Mouse (Mus musculus) midbrain, embryonic 15.5 days (tissue): ENCODE data around the gene Tmx1. TPM values are rescaled to one million over a fixed set of nuclear protein-coding genes. Genes with fewer than 3 reads are reported as not detected.
A peak's percentile ranks its signal among the peaks of the same experiment; 100 is the strongest.

Source experiments
- ATAC-seq: fragments of 200-750 bp; cut with Nextera tagmentation; replicated peaks from 2 replicates; pipeline ENCODE4 v1.8.0; 2017; ENCODE audit warnings: moderate TSS enrichment
- H3K27ac ChIP-seq: fragments of 300-500 bp; sonication (generic); 2 replicates; pipeline ENCODE4 v1.5.1; 2015; ENCODE audit warnings: mild to moderate bottlenecking, inconsistent platforms
- H3K27me3 ChIP-seq: fragments of 300-500 bp; sonication (generic); replicated peaks from 2 replicates; pipeline ENCODE4 v1.6.1; 2015; ENCODE audit warnings: inconsistent platforms
- H3K36me3 ChIP-seq: fragments of 300-500 bp; sonication (generic); replicated peaks from 2 replicates; pipeline ENCODE4 v1.6.1; 2015; ENCODE audit warnings: inconsistent platforms
- H3K4me1 ChIP-seq: fragments of 300-500 bp; sonication (generic); 2 replicates; pipeline ENCODE4 v1.6.1; 2015; ENCODE audit warnings: inconsistent platforms
- H3K4me2 ChIP-seq: fragments of 300-500 bp; sonication (generic); 2 replicates; pipeline ENCODE4 v1.6.1; 2015; ENCODE audit warnings: inconsistent platforms, mild to moderate bottlenecking, moderate library complexity
- H3K4me3 ChIP-seq: fragments of 300-500 bp; sonication (generic); 2 replicates; pipeline ENCODE4 v1.5.1; 2015; ENCODE audit warnings: mild to moderate bottlenecking, inconsistent platforms
- H3K9ac ChIP-seq: fragments of 300-500 bp; sonication (generic); 2 replicates; pipeline ENCODE4 v1.6.1; 2015; ENCODE audit warnings: mild to moderate bottlenecking, inconsistent platforms
- H3K9me3 ChIP-seq: fragments of 300-500 bp; sonication (generic); 2 replicates; pipeline ENCODE4 v1.6.1; 2016; ENCODE audit warnings: inconsistent platforms
- WGBS: fragments of 180-500 bp; shearing (Covaris S2); methylation state at CpG from one replicate; pipeline ENCODE4 v1.1.7; 2015; ENCODE audit warnings: mixed read lengths; 5-methylcytosine and 5-hydroxymethylcytosine counted together
- polyA plus RNA-seq: library from polyadenylated mRNA; unstranded; fragments of >200 nt; fragmentation: Nextera tagmentation; extraction: Ambion mirVana; gene quantifications from 2 replicates; pipeline ENCODE4 v1.2.1, GENCODE M21; 2015

Tmx1 gene
- 128 and 135 TPM in 2 replicates for polyA plus RNA-seq

- H3K4me3 ChIP-seq: peak within 1 kb of the TSS; percentile 88
Observed at GRCm38 (mm10) chr12:70452726-70453645, at the start of gene Tmx1. Tmx1 (plus strand) TSS chr12:70453095.

GRCm38 (mm10) chr12:70404327-70404726 is 48.6 kb upstream of the Tmx1 start:
- 71% methylated on average over 6 of the region's 6 CpGs for WGBS
- no peaks in the 10 kb centered on the region for H3K27me3 ChIP-seq
- no peaks in the 10 kb centered on the region for H3K36me3 ChIP-seq
- no peaks in the 10 kb centered on the region for H3K4me1 ChIP-seq
- H3K9ac ChIP-seq: no peak overlapping the region
- H3K27ac ChIP-seq: no peak overlapping the region
- H3K4me2 ChIP-seq: no peak overlapping the region
- no peak for ATAC-seq
- no peaks in the 10 kb centered on the region for H3K9me3 ChIP-seq
- H3K4me3 ChIP-seq: no peak overlapping the region

More at GRCm38 (mm10) chr12:70452726-70453645, at the start of gene Tmx1:
- peaks cover 27% of the 10 kb centered on the region for H3K4me1 ChIP-seq
- peak within 1 kb of the TSS; percentile 90 for H3K27ac ChIP-seq
- no peaks in the 10 kb centered on the region for H3K27me3 ChIP-seq
- H3K36me3 ChIP-seq: peaks cover 2% of the 10 kb centered on the region; the same call in 1 of the 2 replicates
- H3K9me3 ChIP-seq: no peaks in the 10 kb centered on the region
- ATAC-seq: peak; percentile 97
- peak within 1 kb of the TSS; percentile 88 for H3K9ac ChIP-seq
- H3K4me2 ChIP-seq: peak within 1 kb of the TSS; percentile 74
- under 1% methylated on average over 58 of the region's 58 CpGs for WGBS

- no peaks in the 10 kb centered on the region for H3K4me1 ChIP-seq
- no peak for ATAC-seq
- no peaks in the 10 kb centered on the region for H3K9me3 ChIP-seq
- no peak overlapping the region for H3K27ac ChIP-seq
- no peaks in the 10 kb centered on the region for H3K36me3 ChIP-seq
- H3K27me3 ChIP-seq: no peaks in the 10 kb centered on the region
- WGBS: 79% methylated on average over 1 of the region's 1 CpGs
- no peak overlapping the region for H3K9ac ChIP-seq
- no peak overlapping the region for H3K4me3 ChIP-seq
- H3K4me2 ChIP-seq: no peak overlapping the region
Observed at GRCm38 (mm10) chr12:70408396-70408795, 44.5 kb upstream of the Tmx1 start.

DNA sequence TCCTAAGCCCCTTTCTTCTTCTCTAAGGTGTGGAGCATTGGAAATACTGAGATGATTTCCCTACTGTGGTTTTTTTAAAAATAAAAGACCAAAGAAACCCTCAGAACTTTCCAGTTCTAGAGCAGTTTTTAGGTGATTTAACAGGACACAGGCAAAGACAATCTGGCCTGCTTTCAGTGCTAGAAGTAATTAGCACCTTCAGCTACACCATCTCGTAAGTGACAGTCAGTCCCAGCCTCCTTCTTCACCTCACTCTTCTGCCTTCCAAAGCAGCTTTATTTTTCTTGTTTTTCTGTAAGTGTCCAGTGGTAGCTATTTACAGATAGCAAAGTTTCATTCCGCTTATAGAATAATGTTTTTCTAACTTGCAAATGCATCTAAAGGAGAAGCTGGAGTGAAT is 43.3 kb upstream of the Tmx1 start:
- Histone ChIP-seq H3K4me1 (no peaks in the 10 kb centered on the region), H3K27ac (no peak overlapping the region), H3K36me3 (no peaks in the 10 kb centered on the region), H3K4me2 (no peak overlapping the region), H3K27me3 (no peaks in the 10 kb centered on the region), H3K9ac (no peak overlapping the region), H3K4me3 (no peak overlapping the region), H3K9me3 (no peaks in the 10 kb centered on the region)
- no peak for ATAC-seq
- WGBS: 86% methylated on average over 2 of the region's 2 CpGs

DNA sequence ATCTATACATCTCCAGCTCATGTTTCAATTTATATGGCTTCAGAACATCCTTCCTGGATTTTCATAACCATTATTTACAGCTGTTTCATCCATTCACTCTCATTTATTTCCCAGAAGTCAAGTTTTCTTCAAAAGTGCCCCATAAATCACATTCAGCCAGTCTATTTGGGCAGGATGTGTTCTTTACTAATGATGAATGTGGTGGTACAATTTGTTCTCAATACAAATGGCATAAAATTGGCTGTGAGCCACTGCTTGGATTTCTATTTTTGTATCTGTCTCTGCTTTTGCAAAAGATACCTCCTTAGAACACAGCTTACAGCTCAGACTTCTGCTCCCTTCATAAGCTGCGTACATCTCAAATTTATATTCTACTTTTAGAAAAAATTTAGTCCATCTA is 32.7 kb upstream of the Tmx1 start:
- no peak for ATAC-seq

DNA sequence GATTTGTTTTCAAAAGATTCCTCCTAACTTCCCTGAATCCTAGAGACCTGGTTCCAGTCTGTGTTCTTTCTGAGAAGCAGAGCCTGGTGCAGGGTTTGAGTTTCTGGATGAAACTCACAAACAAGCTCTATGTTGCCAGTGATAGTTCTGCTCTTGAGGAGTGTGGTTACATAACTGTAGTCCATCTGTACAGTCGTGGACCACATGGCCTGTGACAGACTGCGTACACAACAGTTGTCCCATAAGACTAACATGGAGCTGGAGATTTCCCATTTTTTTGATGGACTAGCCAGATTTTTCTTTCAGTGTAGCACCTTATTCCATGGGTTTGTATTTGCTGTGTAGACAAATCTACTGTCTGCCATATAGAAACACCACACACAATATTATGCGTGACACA is 31.9 kb upstream of the Tmx1 start:
- no peaks in the 10 kb centered on the region for H3K36me3 ChIP-seq
- no peaks in the 10 kb centered on the region for H3K27me3 ChIP-seq
- no peak overlapping the region for H3K4me3 ChIP-seq
- H3K4me2 ChIP-seq: no peak overlapping the region
- ATAC-seq: no peak
- 0 out of 2 replicates have a peak, but pooled peaks cover 5% of the 10 kb centered on the region for H3K4me1 ChIP-seq
- H3K9me3 ChIP-seq: no peaks in the 10 kb centered on the region
- no peak overlapping the region for H3K9ac ChIP-seq
- WGBS: 94% methylated on average over 3 of the region's 3 CpGs
- H3K27ac ChIP-seq: no peak overlapping the region

More for the DNA sequence above, 32.7 kb upstream of the Tmx1 start:
- H3K36me3 ChIP-seq: no peaks in the 10 kb centered on the region
- H3K27me3 ChIP-seq: no peaks in the 10 kb centered on the region
- no peak overlapping the region for H3K4me2 ChIP-seq
- no peak overlapping the region for H3K4me3 ChIP-seq
- 90% methylated on average over 1 of the region's 1 CpGs for WGBS
- H3K27ac ChIP-seq: no peak overlapping the region
- no peak overlapping the region for H3K9ac ChIP-seq
- H3K4me1 ChIP-seq: 0 out of 2 replicates have a peak, but pooled peaks cover 5% of the 10 kb centered on the region
- no peaks in the 10 kb centered on the region for H3K9me3 ChIP-seq

DNA sequence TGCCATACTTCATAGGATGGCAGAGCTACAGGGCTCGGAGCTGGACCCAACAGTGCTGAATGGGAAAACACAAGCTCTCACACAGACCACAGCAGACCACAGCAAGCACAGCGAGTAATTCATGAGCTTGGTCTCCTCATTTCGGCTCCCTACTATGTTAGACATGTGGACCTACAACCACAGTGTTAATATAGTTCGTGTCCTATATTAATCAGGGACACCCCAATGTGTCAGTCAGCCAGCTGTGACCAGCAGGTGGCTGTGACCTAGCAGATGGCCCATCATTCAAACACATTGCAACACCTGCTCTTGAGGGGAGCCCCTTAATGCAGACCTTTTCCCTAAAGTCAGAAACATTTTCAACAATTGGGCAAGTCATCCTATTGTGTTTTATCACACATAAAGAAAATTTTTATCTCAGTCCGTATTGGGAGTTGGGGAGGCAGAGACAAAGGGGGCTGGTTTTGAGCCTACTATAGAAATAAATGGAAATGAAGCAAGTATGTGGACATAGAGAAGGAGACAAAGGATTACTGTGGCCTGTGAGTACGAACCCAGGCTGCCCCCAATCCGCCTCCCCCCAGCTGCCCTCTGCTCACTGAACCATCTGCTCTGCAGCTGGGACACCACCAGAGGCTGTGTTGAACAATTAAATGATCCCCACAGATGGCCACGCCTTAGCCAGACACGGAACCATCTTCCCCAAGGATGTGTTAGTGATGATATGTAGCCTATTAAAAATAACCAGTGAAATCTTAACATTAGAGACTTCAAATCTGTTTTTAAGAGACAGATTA is 30.4 kb upstream of the Tmx1 start:
- H3K4me2 ChIP-seq: no peak overlapping the region
- H3K36me3 ChIP-seq: no peaks in the 10 kb centered on the region
- H3K9ac ChIP-seq: no peak overlapping the region
- H3K27ac ChIP-seq: no peak overlapping the region
- no peak overlapping the region for H3K4me3 ChIP-seq
- 34% methylated on average over 9 of the region's 9 CpGs for WGBS
- no peak for ATAC-seq
- no peaks in the 10 kb centered on the region for H3K9me3 ChIP-seq
- H3K4me1 ChIP-seq: peaks cover 8% of the 10 kb centered on the region; the same call in 1 of the 2 replicates
- H3K27me3 ChIP-seq: no peaks in the 10 kb centered on the region

DNA sequence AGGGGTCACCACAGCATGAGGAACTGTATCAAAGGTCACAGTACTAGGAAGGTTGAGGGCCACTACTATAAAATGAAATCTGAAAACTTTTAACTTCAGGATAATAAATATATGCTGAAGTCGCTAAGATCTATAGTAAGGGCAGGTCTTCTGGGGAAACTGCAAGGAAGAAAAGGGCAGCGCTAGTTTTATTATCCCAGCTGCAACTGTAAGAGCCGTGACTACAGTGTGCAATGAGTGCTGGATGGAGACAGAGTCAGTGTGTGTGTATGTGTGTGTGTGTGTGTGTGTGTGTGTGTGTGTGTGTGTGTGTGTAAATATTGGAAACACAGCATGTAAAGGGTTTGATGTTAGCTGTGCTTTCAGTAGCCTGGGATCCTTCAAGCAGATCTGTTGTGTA is 25.0 kb upstream of the Tmx1 start:
- WGBS: 61% methylated on average over 3 of the region's 3 CpGs
- no peak for ATAC-seq
- H3K4me1 ChIP-seq: peaks cover 9% of the 10 kb centered on the region
- H3K36me3 ChIP-seq: no peaks in the 10 kb centered on the region
- H3K9ac ChIP-seq: no peak overlapping the region
- no peak overlapping the region for H3K4me2 ChIP-seq
- H3K4me3 ChIP-seq: no peak overlapping the region
- H3K27me3 ChIP-seq: no peaks in the 10 kb centered on the region
- H3K27ac ChIP-seq: no peak overlapping the region
- H3K9me3 ChIP-seq: no peaks in the 10 kb centered on the region

DNA sequence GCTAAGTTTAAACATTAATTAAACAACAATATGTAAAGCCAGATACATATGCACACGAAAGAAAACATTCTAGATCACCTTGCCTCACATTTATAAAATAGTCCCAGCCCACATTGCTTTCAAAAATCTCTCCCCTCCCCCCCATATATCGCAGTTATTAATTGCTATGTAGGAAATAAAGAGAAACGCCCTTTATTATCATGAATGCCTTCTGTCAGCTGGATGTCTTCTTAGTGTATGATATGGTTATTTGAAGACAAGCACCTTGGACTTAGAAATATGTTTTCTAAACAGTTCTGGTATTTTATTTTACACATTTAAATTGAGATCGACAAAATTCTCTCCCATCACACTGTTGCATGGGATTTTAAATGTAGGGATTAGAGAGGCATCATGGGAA is 23.3 kb upstream of the Tmx1 start:
- Histone ChIP-seq H3K9ac (no peak overlapping the region), H3K27me3 (no peaks in the 10 kb centered on the region), H3K36me3 (no peaks in the 10 kb centered on the region), H3K27ac (no peak overlapping the region), H3K4me3 (no peak overlapping the region), H3K9me3 (no peaks in the 10 kb centered on the region), H3K4me2 (no peak overlapping the region), H3K4me1 (peaks cover 9% of the 10 kb centered on the region)
- ATAC-seq: no peak
- 82% methylated on average over 4 of the region's 4 CpGs for WGBS

GRCm38 (mm10) chr12:70430307-70430950 is 22.5 kb upstream of the Tmx1 start:
- Histone ChIP-seq H3K9ac (no peak overlapping the region), H3K27me3 (no peaks in the 10 kb centered on the region), H3K27ac (no peak overlapping the region), H3K4me3 (no peak overlapping the region), H3K4me2 (0 out of 2 replicates have a peak overlapping the region, but pooled peaks have one; percentile 3), H3K36me3 (no peaks in the 10 kb centered on the region), H3K4me1 (peaks cover 9% of the 10 kb centered on the region), H3K9me3 (no peaks in the 10 kb centered on the region)
- WGBS: 16% methylated on average over 8 of the region's 8 CpGs
- peak; percentile 76 for ATAC-seq

DNA sequence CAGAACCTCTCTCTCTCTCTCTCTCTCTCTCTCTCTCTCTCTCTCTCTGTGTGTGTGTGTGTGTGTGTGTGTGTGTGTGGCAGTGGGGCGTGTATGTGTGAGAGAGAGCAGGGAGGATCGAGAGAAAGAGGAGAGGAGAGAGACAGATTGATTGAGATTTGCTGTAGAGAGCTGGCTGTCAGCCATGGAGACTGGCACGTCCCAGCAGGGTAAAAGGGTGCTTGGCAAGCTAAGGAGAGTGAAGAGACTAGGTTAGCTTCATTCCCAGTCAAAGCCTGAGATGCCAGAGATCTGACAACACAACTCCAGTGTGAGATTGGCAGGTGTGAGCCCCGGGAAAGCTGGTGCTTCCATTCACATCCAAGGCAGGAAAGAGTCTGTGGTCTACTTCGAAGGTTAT is 21.5 kb upstream of the Tmx1 start:
- Histone ChIP-seq H3K27me3 (no peaks in the 10 kb centered on the region), H3K4me3 (no peak overlapping the region), H3K9me3 (no peaks in the 10 kb centered on the region), H3K36me3 (no peaks in the 10 kb centered on the region), H3K4me2 (no peak overlapping the region), H3K27ac (no peak overlapping the region), H3K9ac (no peak overlapping the region), H3K4me1 (peaks cover 9% of the 10 kb centered on the region)
- no peak for ATAC-seq
- WGBS: 57% methylated on average over 5 of the region's 5 CpGs

GRCm38 (mm10) chr12:70449961-70450360 is 2.9 kb upstream of the Tmx1 start:
- H3K9ac ChIP-seq: no peak overlapping the region
- no peak for ATAC-seq
- H3K9me3 ChIP-seq: no peaks in the 10 kb centered on the region
- peaks cover 18% of the 10 kb centered on the region for H3K4me1 ChIP-seq
- no peak overlapping the region for H3K4me3 ChIP-seq
- no peaks in the 10 kb centered on the region for H3K27me3 ChIP-seq
- no peak overlapping the region for H3K4me2 ChIP-seq
- no peaks in the 10 kb centered on the region for H3K36me3 ChIP-seq
- H3K27ac ChIP-seq: no peak overlapping the region
